Mouse (Mus musculus) CH12.LX (cell line): ENCODE measurements around the gene Alyref. TPM values are rescaled to one million over a fixed set of nuclear protein-coding genes. Genes with fewer than 3 reads are reported as not detected.

ENCODE experiments used
- DNase-seq: peaks from one replicate; pipeline ENCODE4 v3.0.0-alpha.2; 2013; ENCODE audit errors: extremely low read depth
- H3K27ac ChIP-seq: 2 replicates; pipeline ENCODE4 v1.5.1; 2012; ENCODE audit warnings: low read depth, mild to moderate bottlenecking, control low read depth, moderate library complexity; ENCODE audit not compliant: insufficient read depth
- H3K27me3 ChIP-seq: replicated peaks from 2 replicates; pipeline ENCODE3; 2012; ENCODE audit warnings: inconsistent platforms
- H3K36me3 ChIP-seq, 2 experiments: replicated peaks in 1 of 2; 2 replicates each; pipeline versions ENCODE3 to v1.6.1; 2012; ENCODE audit warnings: inconsistent platforms in 1 of 2, low read length in 1 of 2, mild to moderate bottlenecking in 1 of 2, mixed read lengths in 1 of 2, moderate library complexity in 1 of 2; ENCODE audit not compliant: control insufficient read depth in 1 of 2, insufficient read depth in 1 of 2
- H3K4me1 ChIP-seq, 2 experiments: 2 replicates each; pipeline ENCODE4 v1.6.1; 2012; ENCODE audit warnings: inconsistent platforms in 1 of 2, moderate library complexity in 1 of 2; ENCODE audit not compliant: insufficient read depth in 2 of 2, control insufficient read depth in 1 of 2
- H3K4me2 ChIP-seq: 2 replicates; pipeline ENCODE4 v1.6.1; 2012; ENCODE audit warnings: low read depth, mild to moderate bottlenecking, control low read depth; ENCODE audit not compliant: poor library complexity, insufficient read depth, severe bottlenecking
- H3K4me3 ChIP-seq, 3 experiments: fragments of 150-350 bp in 1 of 3; sonication (generic) in 1 of 3; replicated peaks in 1 of 3; 2 replicates each; pipeline versions ENCODE3 to v1.5.1; 2011 to 2012; ENCODE audit warnings: low read depth in 2 of 3, low read length in 2 of 3, mild to moderate bottlenecking in 2 of 3, moderate library complexity in 2 of 3, control low read depth in 1 of 3, improper control_type of control experiment in 1 of 3, inconsistent platforms in 1 of 3, mixed read lengths in 1 of 3; ENCODE audit not compliant: poor library complexity in 1 of 3
- H3K79me2 ChIP-seq: replicated peaks from 2 replicates; pipeline ENCODE4 v1.6.1; 2012; ENCODE audit warnings: mild to moderate bottlenecking, moderate library complexity; ENCODE audit not compliant: control insufficient read depth, poor library complexity, insufficient read depth, severe bottlenecking; ENCODE audit errors: extremely low read depth
- H3K9ac ChIP-seq: 2 replicates; pipeline ENCODE4 v1.6.1; 2012; ENCODE audit warnings: low read depth, mild to moderate bottlenecking, control low read depth, moderate library complexity; ENCODE audit not compliant: insufficient read depth
- H3K9me3 ChIP-seq: replicated peaks from 2 replicates; pipeline ENCODE3; 2012; ENCODE audit warnings: low read length, inconsistent platforms, mixed read lengths
- BHLHE40 ChIP-seq: IDR thresholded peaks from 2 replicates; pipeline ENCODE4 v1.6.1; 2011; ENCODE audit warnings: mild to moderate bottlenecking, low read depth, low read length, improper control_type of control experiment
- CTCF ChIP-seq, 2 experiments: IDR thresholded peaks in 1 of 2; conservative IDR thresholded peaks in 1 of 2; 2 replicates each; pipeline ENCODE4 v1.5.1; 2011 to 2012; ENCODE audit warnings: low read depth in 2 of 2, low read length in 2 of 2, improper control_type of control experiment in 1 of 2, inconsistent platforms in 1 of 2, mild to moderate bottlenecking in 1 of 2, moderate library complexity in 1 of 2
- E2F4 ChIP-seq: IDR thresholded peaks from 2 replicates; pipeline ENCODE4 v1.6.1; 2011; ENCODE audit warnings: low read depth, low read length, improper control_type of control experiment; ENCODE audit not compliant: insufficient replicate concordance
- ELF1 ChIP-seq: IDR thresholded peaks from 2 replicates; pipeline ENCODE4 v1.6.1; 2014; ENCODE audit warnings: low read depth, mild to moderate bottlenecking, inconsistent platforms, low read length, improper control_type of control experiment
- ETS1 ChIP-seq: conservative IDR thresholded peaks from 2 replicates; pipeline ENCODE4 v1.6.1; 2012; ENCODE audit warnings: low read depth, mild to moderate bottlenecking, inconsistent platforms, low read length, improper control_type of control experiment, moderate library complexity
- HCFC1 ChIP-seq: IDR thresholded peaks from 2 replicates; pipeline ENCODE4 v1.6.1; 2012; ENCODE audit warnings: low read depth, mild to moderate bottlenecking, inconsistent platforms, low read length, improper control_type of control experiment
- JUN ChIP-seq: IDR thresholded peaks from 2 replicates; pipeline ENCODE4 v1.6.1; 2011; ENCODE audit warnings: low read depth, mild to moderate bottlenecking, low read length, improper control_type of control experiment, moderate library complexity; ENCODE audit not compliant: insufficient read depth
- JUND ChIP-seq: conservative IDR thresholded peaks from 2 replicates; pipeline ENCODE4 v1.6.1; 2011; ENCODE audit warnings: low read depth, low read length, improper control_type of control experiment
- KAT2A ChIP-seq: IDR thresholded peaks from 2 replicates; pipeline ENCODE4 v1.6.1; 2012; ENCODE audit warnings: low read length, improper control_type of control experiment, inconsistent platforms; ENCODE audit not compliant: insufficient replicate concordance
- MAFK ChIP-seq: IDR thresholded peaks from 2 replicates; pipeline ENCODE4 v1.6.1; 2011; ENCODE audit warnings: low read length, improper control_type of control experiment; ENCODE audit not compliant: insufficient replicate concordance
- MAX ChIP-seq: IDR thresholded peaks from 2 replicates; pipeline ENCODE4 v1.6.1; 2011; ENCODE audit warnings: low read length, improper control_type of control experiment
- MAZ ChIP-seq: IDR thresholded peaks from 2 replicates; pipeline ENCODE4 v1.6.1; 2012; ENCODE audit warnings: low read depth, mild to moderate bottlenecking, inconsistent platforms, low read length, improper control_type of control experiment, moderate library complexity
- MEF2A ChIP-seq: IDR thresholded peaks from 2 replicates; pipeline ENCODE4 v1.6.1; 2014; ENCODE audit warnings: low read depth, mild to moderate bottlenecking, inconsistent platforms, low read length, improper control_type of control experiment, borderline replicate concordance
- MXI1 ChIP-seq: IDR thresholded peaks from 2 replicates; pipeline ENCODE4 v1.6.1; 2011; ENCODE audit warnings: mild to moderate bottlenecking, low read depth, low read length, improper control_type of control experiment
- NELFE ChIP-seq: IDR thresholded peaks from 2 replicates; pipeline ENCODE4 v1.6.1; 2011; ENCODE audit warnings: low read depth, low read length, improper control_type of control experiment
- NRF1 ChIP-seq: IDR thresholded peaks from 2 replicates; pipeline ENCODE4 v1.6.1; 2014; ENCODE audit warnings: low read depth, mild to moderate bottlenecking, inconsistent platforms, low read length, improper control_type of control experiment, moderate library complexity
- PAX5 ChIP-seq: IDR thresholded peaks from 2 replicates; pipeline ENCODE4 v1.6.1; 2012; ENCODE audit warnings: low read length, inconsistent platforms, mixed read lengths
- POLR2A ChIP-seq: IDR thresholded peaks from 2 replicates; pipeline ENCODE4 v1.6.1; 2011; ENCODE audit warnings: low read depth, mild to moderate bottlenecking, improper control_type of control experiment, low read length
- POLR2AphosphoS2 ChIP-seq: IDR thresholded peaks from 2 replicates; pipeline ENCODE4 v1.6.1; 2011; ENCODE audit warnings: low read depth, low read length, improper control_type of control experiment
- RCOR1 ChIP-seq: conservative IDR thresholded peaks from 2 replicates; pipeline ENCODE4 v1.6.1; 2012; ENCODE audit warnings: low read depth, mild to moderate bottlenecking, inconsistent platforms, low read length, improper control_type of control experiment
- SIN3A ChIP-seq: IDR thresholded peaks from 2 replicates; pipeline ENCODE4 v1.6.1; 2012; ENCODE audit warnings: low read length, improper control_type of control experiment, inconsistent platforms
- SMC3 ChIP-seq: IDR thresholded peaks from 2 replicates; pipeline ENCODE4 v1.6.1; 2011; ENCODE audit warnings: low read depth, low read length, improper control_type of control experiment
- TBP ChIP-seq: conservative IDR thresholded peaks from 2 replicates; pipeline ENCODE4 v1.6.1; 2011; ENCODE audit warnings: low read depth, low read length, improper control_type of control experiment
- TCF12 ChIP-seq: IDR thresholded peaks from 2 replicates; pipeline ENCODE4 v1.6.1; 2014; ENCODE audit warnings: low read depth, mild to moderate bottlenecking, inconsistent platforms, low read length, improper control_type of control experiment
- UBTF ChIP-seq: IDR thresholded peaks from 2 replicates; pipeline ENCODE4 v1.6.1; 2012; ENCODE audit warnings: low read depth, mild to moderate bottlenecking, inconsistent platforms, low read length, improper control_type of control experiment, moderate library complexity
- USF1 ChIP-seq: IDR thresholded peaks from 2 replicates; pipeline ENCODE4 v1.6.1; 2014; ENCODE audit warnings: low read depth, mild to moderate bottlenecking, inconsistent platforms, low read length, improper control_type of control experiment
- USF2 ChIP-seq: conservative IDR thresholded peaks from 2 replicates; pipeline ENCODE4 v1.6.1; 2011; ENCODE audit warnings: low read depth, low read length, improper control_type of control experiment
- ZKSCAN1 ChIP-seq: IDR thresholded peaks from 2 replicates; pipeline ENCODE4 v1.6.1; 2012; ENCODE audit warnings: low read depth, inconsistent platforms, low read length, improper control_type of control experiment, borderline replicate concordance
- ZMIZ1 ChIP-seq: IDR thresholded peaks from 2 replicates; pipeline ENCODE4 v1.6.1; 2012; ENCODE audit warnings: low read depth, mild to moderate bottlenecking, inconsistent platforms, low read length, improper control_type of control experiment
- ZNF384 ChIP-seq: IDR thresholded peaks from 2 replicates; pipeline ENCODE4 v1.6.1; 2012; ENCODE audit warnings: low read depth, low read length, improper control_type of control experiment, inconsistent platforms
- dilution Hi-C: fragments of 300-500 bp; cut with MboI; formaldehyde crosslinking; loops from 2 replicates; pipeline ENCODE4 v1.14.3; 2020; ENCODE audit warnings: low sequenced_read_pairs; ENCODE audit not compliant: extremely low pct_unique_long_range_greater_than_20kb, extremely low pct_ligation_motif_present
- in situ Hi-C: fragments of 300-500 bp; cut with MboI; formaldehyde crosslinking; loops from 3 replicates; pipeline ENCODE4 v1.14.3; 2019; ENCODE audit warnings: low sequenced_read_pairs, low pct_ligation_motif_present, low pct_unique_long_range_greater_than_20kb, mixed read lengths
- polyA plus RNA-seq: library from polyadenylated mRNA; unstranded; fragments of >175 nt; gene quantifications from 2 replicates; pipeline ENCODE4 v1.2.1, GENCODE M21; 2012; ENCODE audit warnings: low read depth; ENCODE audit not compliant: insufficient read length
- total RNA-seq, 2 experiments: library from RNA; depleted of rRNA; stranded (reverse); fragments of 300-350 nt in 1 of 2; fragments of >200 nt in 1 of 2; gene quantifications; 2 replicates each; pipeline ENCODE4 v1.2.3; 2012 to 2014

The Alyref gene
- total and polyA plus RNA-seq, 3 experiments: 358 to 582 (median 451) TPM

GRCm38 (mm10) chr11:120634810-120635209 lies 36.6 kb upstream of the Alyref start:
- Histone ChIP-seq H3K27me3 (no peaks in the 10 kb centered on the region), H3K36me3 (peaks cover 0 to 25% of the 10 kb centered on the region in 2 experiments), H3K4me2 (no peak overlapping the region), H3K9ac (no peak overlapping the region)
- dilution Hi-C loops: no loop called here
- TF ChIP-seq POLR2AphosphoS2: no peak
- no peak for TF ChIP-seq E2F4
- TF ChIP-seq MXI1: no peak
- no peak for TF ChIP-seq MAZ
- TF ChIP-seq HCFC1: no peak
- no peak for TF ChIP-seq USF2
- TF ChIP-seq PAX5: no peak
- TF ChIP-seq NELFE: no peak
- no peak for TF ChIP-seq JUN
- no peak for TF ChIP-seq SMC3
- TF ChIP-seq, all 38 proteins: peak for 0
- Histone ChIP-seq H3K4me3 (no peak overlapping the region), H3K27ac (no peak overlapping the region), H3K9me3 (no peaks in the 10 kb centered on the region), H3K4me1 (peaks cover 8 to 34% of the 10 kb centered on the region in 2 experiments), H3K79me2 (peaks cover 25% of the 10 kb centered on the region)
- DNase-seq: no peak
- in situ Hi-C loops: no loop called here

- Histone ChIP-seq H3K27me3 (no peaks in the 10 kb centered on the region), H3K9ac (peak within 1 kb of the TSS; percentile 96), H3K4me1 (peaks cover 19 to 41% of the 10 kb centered on the region in 2 experiments), H3K4me3 (peak within 1 kb of the TSS; percentile 74 to 93 (median 83)), H3K79me2 (peaks cover 36% of the 10 kb centered on the region), H3K36me3 (peaks cover 9 to 25% of the 10 kb centered on the region in 2 experiments), H3K9me3 (no peaks in the 10 kb centered on the region), H3K4me2 (peak within 1 kb of the TSS; percentile 87), H3K27ac (peak within 1 kb of the TSS; percentile 71)
- peak; percentile 98 for DNase-seq
- in situ Hi-C loops: no loop called here
- dilution Hi-C loops: no loop called here
- TF ChIP-seq TCF12 (peak; percentile 55), TBP (peak; percentile 69; the same call in 1 of the 2 replicates), ZMIZ1 (no peak), USF1 (peak; percentile 97), KAT2A (no peak), NRF1 (peak; percentile 96), MAZ (no peak), CTCF (conservative IDR thresholded peaks at IDR 0.05 in 1 of 2, IDR thresholded peaks at IDR 0.05 in 1 of 2; ENCODE audit: low read depth in 2 of 2, low read length in 2 of 2) (no peak), BHLHE40 (peak; percentile 85), SMC3 (peak; percentile 16; the same call in 1 of the 2 replicates), POLR2AphosphoS2 (no peak), MAX (peak; percentile 95), POLR2A (peak; percentile 90), MAFK (no peak), ETS1 (no peak; the same call in none of the 2 replicates), UBTF (no peak), HCFC1 (peak; percentile 67), ZKSCAN1 (no peak), MXI1 (peak; percentile 99), MEF2A (0 out of 2 replicates have a peak, but pooled peaks have one; percentile 18), ZNF384 (no peak), USF2 (peak; percentile 93), NELFE (peak; percentile 74), ELF1 (peak; percentile 16), RCOR1 (0 out of 2 replicates have a peak, but pooled peaks have one; percentile 27), SIN3A (peak; percentile 81; the same call in 1 of the 2 replicates), JUND (no peak)
These were observed 35.6 kb upstream of the Alyref start, which contains the start of gene Mafg for GRCm38 (mm10) chr11:120633520-120634343. TSS of gene Mafg (minus strand) at chr11:120633600.
